Comparison of ENCODE assay signal across 1 mouse cellular context in the genomic region with DNA sequence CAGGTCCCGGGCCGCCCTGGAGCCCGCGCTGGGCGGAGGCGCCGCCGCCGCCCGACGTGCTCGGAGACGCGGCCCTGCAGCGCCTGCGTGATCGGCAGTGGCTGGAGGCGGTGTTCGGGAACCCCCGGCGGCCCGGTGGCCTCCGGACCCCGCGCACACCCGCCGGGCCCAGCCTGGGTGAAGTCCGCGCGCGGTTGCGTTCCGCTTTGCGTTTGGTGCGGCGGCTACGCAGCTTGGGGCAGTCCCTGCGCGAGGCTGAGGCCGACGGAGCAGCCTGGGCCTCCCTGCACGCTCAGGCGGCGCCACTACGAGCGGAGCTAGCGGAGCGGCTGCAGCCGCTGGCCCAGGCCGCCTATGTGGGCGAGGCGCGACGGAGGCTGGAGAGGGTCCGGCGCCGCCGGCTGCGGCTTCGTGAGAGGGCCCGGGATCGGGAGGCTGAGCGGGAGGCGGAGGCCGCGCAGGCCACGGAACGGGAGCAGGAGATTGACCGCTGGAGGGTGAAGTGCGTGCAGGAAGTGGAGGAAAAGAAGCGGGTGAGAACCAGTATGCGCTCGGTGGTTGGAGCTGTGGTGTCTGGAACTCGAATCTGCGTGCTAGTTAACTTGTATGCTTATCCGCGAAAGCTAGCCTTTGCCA.
A peak's percentile ranks its signal among the peaks of the same experiment; 100 is the strongest.
TF ChIP-seq lines count a peak whose summit lies in the region.

No protein-coding gene starts in this region.

TF ChIP-seq in CH12.LX, 34 proteins besides CTCF, POLR2A, EP300 and RAD21:
- no peak for TF ChIP-seq ZNF384 (IDR thresholded peaks at IDR 0.05; ENCODE audit: low read depth, low read length)
- TF ChIP-seq SMC3 (IDR thresholded peaks at IDR 0.05; ENCODE audit: low read depth, low read length), result no peak
- no peak for TF ChIP-seq USF1 (IDR thresholded peaks at IDR 0.05; ENCODE audit: low read depth, low read length)
- no peak for TF ChIP-seq PAX5 (IDR thresholded peaks at IDR 0.05; ENCODE audit: low read length)
- TF ChIP-seq ZC3H11A (IDR thresholded peaks at IDR 0.05; ENCODE audit: low read depth, low read length), result no peak
- no peak for TF ChIP-seq NELFE (IDR thresholded peaks at IDR 0.05; ENCODE audit: low read depth, low read length)
- no peak for TF ChIP-seq IRF4 (IDR thresholded peaks at IDR 0.05; ENCODE audit: low read depth, low read length)
- no peak for TF ChIP-seq ZKSCAN1 (IDR thresholded peaks at IDR 0.05; ENCODE audit: borderline replicate concordance, low read depth, low read length)
- no peak for TF ChIP-seq JUND (conservative IDR thresholded peaks at IDR 0.05; ENCODE audit: low read depth, low read length)
- TF ChIP-seq ZMIZ1 (IDR thresholded peaks at IDR 0.05; ENCODE audit: low read depth, low read length), result no peak
- no peak for TF ChIP-seq USF2 (conservative IDR thresholded peaks at IDR 0.05; ENCODE audit: low read depth, low read length)
- TF ChIP-seq UBTF (IDR thresholded peaks at IDR 0.05; ENCODE audit: low read depth, low read length), result peak; percentile 91; the same call in 1 of the 2 replicates
- TF ChIP-seq CHD1 (IDR thresholded peaks at IDR 0.05; ENCODE audit: low read depth, low read length), result 0 out of 2 replicates have a peak, but pooled peaks have one; percentile 32
- no peak; the same call in 1 of the 2 replicates for TF ChIP-seq HCFC1 (IDR thresholded peaks at IDR 0.05; ENCODE audit: low read depth, low read length)
- no peak for TF ChIP-seq E2F4 (IDR thresholded peaks at IDR 0.05; ENCODE audit: insufficient replicate concordance, low read depth, low read length)
- TF ChIP-seq JUN (IDR thresholded peaks at IDR 0.05; ENCODE audit: insufficient read depth, low read depth, low read length), result no peak
- peak; percentile 22; the same call in 1 of the 2 replicates for TF ChIP-seq MXI1 (IDR thresholded peaks at IDR 0.05; ENCODE audit: low read depth, low read length)
- no peak for TF ChIP-seq MAFK (IDR thresholded peaks at IDR 0.05; ENCODE audit: insufficient replicate concordance, low read length)
- no peak for TF ChIP-seq ETS1 (conservative IDR thresholded peaks at IDR 0.05; ENCODE audit: low read depth, low read length)
- no peak for TF ChIP-seq MAX (IDR thresholded peaks at IDR 0.05; ENCODE audit: low read length)
- TF ChIP-seq GABPA (IDR thresholded peaks at IDR 0.05; ENCODE audit: insufficient replicate concordance, low read depth, low read length), result no peak
- no peak for TF ChIP-seq RCOR1 (conservative IDR thresholded peaks at IDR 0.05; ENCODE audit: low read depth, low read length)
- TF ChIP-seq TBP (conservative IDR thresholded peaks at IDR 0.05; ENCODE audit: low read depth, low read length), result no peak
- 0 out of 2 replicates have a peak, but pooled peaks have one; percentile 39 for TF ChIP-seq TCF12 (IDR thresholded peaks at IDR 0.05; ENCODE audit: low read depth, low read length)
- TF ChIP-seq MEF2A (IDR thresholded peaks at IDR 0.05; ENCODE audit: borderline replicate concordance, low read depth, low read length), result no peak
- TF ChIP-seq ELF1 (IDR thresholded peaks at IDR 0.05; ENCODE audit: low read depth, low read length), result peak; percentile 15; the same call in 1 of the 2 replicates
- peak; percentile 59; the same call in 1 of the 2 replicates for TF ChIP-seq NRF1 (IDR thresholded peaks at IDR 0.05; ENCODE audit: low read depth, low read length)
- no peak for TF ChIP-seq KAT2A (IDR thresholded peaks at IDR 0.05; ENCODE audit: insufficient replicate concordance, low read length)
- no peak for TF ChIP-seq CHD2 (IDR thresholded peaks at IDR 0.05; ENCODE audit: low read length)
- TF ChIP-seq SIN3A (IDR thresholded peaks at IDR 0.05; ENCODE audit: low read length), result no peak
- TF ChIP-seq BHLHE40 (IDR thresholded peaks at IDR 0.05; ENCODE audit: low read depth, low read length), result no peak
- no peak for TF ChIP-seq MYC (IDR thresholded peaks at IDR 0.05; ENCODE audit: low read depth, low read length)
- 0 out of 2 replicates have a peak, but pooled peaks have one; percentile 6 for TF ChIP-seq POLR2AphosphoS2 (IDR thresholded peaks at IDR 0.05; ENCODE audit: low read depth, low read length)
- no peak for TF ChIP-seq MAZ (IDR thresholded peaks at IDR 0.05; ENCODE audit: low read depth, low read length)
